Mouse (Mus musculus) frontal cortex, postnatal 25 days (tissue): ENCODE data around the gene Tspear.

ENCODE experiments used
- DNase-seq, 2 experiments: peaks; one replicate each; pipeline ENCODE4 v3.0.0; 2022; ENCODE audit warnings: low spot score in 2 of 2

Gene Tspear

DNA sequence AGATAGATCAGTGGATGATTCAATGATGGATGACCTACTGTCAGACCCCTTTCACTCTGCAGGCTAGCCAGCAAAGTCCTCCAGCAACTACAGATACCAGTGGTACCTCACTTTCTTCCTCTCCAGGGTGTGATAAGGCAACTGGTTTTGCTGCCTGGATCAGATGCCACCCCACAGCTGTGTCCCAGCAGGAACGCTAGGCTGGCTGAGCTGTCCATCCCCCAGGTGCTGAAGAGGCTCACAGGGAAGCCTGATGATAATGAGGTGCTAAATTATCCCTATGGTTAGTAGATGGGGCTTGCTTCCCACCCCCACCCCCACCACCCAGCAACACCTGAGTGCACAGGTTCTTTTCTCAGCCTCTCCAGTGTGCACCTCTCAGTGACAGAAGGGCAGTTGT is 181.2 kb downstream of the Tspear start:
- DNase-seq, result no peak

GRCm38 (mm10) chr10:77869651-77870050 is 183.3 kb downstream of the Tspear start:
- no peak for DNase-seq

DNA sequence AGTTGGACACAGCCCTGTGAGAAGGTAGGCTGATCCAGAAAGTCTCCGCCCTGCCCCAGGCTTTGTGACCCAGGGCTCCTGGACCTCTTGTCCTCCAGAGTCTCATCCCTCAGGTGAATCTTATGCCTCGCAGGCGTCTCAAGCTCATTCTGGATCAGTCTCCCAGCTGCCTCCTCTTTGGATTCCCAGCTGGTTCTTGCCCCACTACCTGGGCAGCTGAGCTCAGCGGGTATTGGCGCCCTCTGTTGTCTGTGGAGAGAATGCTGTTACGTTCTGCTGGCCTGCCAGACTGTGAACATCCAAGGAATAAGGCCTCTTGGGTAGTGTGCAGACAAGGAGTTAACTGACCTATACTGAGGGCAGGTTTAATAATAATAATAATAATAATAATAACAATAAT is 192.6 kb downstream of the Tspear start:
- peak in 1 of 2 experiments; percentile 39 for DNase-seq

DNA sequence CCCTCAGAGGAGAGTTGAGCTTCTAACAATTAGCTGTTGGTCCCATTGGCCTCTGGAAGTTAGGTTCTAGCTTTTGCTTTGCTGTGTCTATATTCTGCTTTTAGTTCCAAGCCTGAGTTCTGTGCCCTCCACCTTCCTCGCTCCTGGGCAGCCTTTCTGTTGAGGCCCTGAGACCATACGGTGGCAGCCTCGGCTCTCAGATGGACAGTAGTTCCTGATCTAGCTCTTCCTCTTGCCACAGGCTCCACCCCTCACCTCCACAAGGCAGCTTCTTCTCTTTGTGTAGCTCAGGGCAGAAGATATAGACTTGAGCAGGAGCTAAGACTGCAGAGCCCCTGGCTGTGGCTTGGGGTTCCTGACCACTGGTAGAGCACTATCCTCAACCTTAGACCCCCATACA is 193.9 kb downstream of the Tspear start:
- no peak for DNase-seq

- DNase-seq, result no peak
Observed at GRCm38 (mm10) chr10:77882553-77882952, 196.2 kb downstream of the Tspear start.

DNA sequence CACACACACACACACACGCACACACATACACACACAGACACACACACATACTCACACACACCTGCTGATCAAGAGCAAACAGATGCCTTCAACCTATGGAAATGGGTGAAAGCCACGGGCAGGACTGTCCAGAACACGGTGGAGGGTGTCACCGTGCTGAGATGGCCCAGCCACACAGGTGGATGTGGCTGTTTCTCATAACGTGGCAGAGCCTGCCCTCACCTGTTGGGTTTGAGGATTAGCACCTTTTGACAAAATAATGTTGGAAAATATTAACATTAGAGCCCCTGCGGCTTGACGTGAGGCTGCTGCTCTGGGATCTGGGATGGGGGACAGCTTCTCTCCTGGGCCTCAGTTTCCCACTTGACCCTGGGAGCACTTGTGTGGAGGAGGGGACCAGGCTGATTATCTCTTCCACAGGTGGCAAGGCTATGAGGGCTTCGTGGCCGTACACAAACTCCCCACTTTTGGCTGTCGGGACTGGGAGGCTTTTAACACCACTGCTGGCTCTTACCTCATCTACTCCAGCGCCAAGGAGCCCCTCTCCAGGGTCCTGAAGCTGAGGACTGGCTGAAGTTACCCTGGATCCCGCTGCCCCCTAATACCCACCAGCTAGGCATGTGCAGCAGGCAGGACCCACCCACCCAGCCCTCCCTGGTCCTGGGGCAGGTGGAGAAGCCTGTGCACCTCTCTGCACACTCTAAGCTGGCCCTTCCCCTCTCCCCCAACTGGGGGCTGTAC is 199.8 kb downstream of the Tspear start:
- DNase-seq, result no peak

DNA sequence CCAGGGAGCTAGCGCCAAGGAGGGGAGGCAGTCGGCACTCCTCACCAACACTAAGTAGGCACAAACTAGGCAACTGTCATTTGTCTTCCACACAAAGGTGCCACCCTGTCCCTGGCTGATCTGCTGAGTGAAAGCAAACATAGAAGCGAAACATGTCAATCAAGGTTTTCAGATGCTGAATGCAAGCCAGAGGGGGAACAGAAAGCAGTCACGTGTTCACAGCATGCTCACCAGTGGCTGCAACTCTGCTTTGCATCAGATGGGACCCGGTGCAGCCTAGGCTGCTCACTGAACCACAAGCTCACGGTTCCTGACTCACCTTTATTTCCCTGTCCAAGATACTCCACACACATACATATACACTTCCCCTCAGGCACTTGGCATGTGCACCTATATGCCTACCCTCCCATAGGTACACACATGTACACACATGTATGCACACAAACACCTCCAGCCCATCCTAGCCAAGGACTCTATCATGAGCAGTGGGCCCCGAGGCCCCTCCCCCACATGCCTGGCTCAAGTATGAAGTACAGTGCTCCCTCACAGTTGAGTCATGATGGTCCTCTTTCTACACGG is 204.7 kb downstream of the Tspear start:
- no peak for DNase-seq

GRCm38 (mm10) chr10:77895562-77895961 is 209.2 kb downstream of the Tspear start:
- DNase-seq, result no peak

DNA sequence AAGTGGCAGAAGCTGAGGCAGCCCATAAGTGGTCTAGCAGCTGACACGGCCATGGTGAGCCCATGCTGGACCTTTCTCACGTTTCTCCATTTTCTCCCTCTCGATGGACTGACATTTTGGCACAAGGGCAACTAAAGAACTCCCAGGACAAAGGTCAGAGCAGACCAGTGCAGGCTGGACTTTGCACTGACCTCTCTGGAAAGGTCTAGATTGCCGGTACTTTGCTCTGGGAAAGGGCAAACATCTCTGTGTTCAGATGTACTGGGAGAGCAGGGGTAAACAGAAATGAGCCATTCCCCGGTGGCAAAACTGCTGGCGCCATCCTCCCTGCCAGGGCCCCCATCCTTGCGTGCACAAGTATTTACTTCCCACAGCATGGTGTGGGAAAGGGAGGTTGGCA is 213.8 kb downstream of the Tspear start:
- DNase-seq, result no peak

DNA sequence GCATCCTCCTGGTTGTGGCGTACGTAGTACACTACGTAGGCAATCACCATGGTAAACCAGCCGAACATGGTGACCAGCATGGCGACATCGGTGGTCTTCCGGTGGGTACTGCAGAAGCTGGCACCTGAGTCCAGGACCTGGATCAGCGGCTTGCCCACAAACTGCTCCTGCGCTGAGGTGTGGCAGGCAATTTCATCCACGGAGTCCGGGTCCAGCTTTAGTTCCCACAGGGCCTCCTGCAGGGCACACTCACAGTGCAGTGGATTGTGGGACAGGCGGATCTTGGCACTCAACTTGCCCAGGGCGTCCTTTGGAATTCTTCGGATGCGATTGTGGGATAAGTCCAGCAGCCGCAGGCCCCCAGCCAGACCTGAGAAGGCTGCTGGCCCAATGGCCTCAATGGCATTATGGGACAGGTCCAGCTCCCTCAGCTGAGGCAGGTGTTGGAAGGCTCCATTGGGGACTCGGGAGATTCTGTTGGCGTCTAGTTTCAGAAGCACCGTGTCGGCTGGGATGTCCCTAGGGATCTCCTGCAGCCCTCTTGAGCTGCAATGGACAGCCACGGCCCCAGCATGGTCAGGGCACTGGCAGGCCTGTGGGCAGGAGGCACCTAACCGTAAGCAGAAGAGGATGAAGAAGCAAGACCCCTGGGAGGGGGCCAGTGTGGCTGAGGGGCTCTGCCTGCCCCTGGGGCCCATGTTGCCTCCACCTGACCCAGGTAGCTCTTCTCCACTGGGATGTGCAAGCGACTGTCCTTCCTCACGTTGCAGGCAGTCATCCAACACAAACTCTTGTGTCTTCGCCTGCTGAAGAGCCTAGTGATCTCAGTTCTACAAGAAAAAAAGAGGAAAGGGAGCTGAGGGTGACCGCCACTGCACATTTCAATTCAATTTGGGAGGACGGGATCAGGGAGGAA is 214.8 kb downstream of the Tspear start:
- DNase-seq, result no peak

DNA sequence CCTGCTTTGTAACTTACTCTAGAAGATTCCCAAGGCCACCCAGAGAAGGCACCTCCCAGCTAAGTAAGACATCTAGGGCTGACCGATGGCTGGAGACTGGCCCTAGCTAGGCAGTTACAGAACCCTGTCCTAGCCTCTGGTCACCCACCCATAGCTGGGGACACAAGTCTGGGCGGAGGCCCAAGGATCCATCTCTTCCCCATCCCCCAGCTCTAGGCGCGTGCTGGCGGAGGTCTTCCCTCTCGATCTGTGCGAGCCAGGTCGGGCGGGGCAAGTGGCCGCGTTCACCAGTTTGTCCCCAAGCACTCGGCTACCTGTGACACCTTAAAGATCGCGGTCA is 215.5 kb downstream of the Tspear start:
- no peak for DNase-seq

DNA sequence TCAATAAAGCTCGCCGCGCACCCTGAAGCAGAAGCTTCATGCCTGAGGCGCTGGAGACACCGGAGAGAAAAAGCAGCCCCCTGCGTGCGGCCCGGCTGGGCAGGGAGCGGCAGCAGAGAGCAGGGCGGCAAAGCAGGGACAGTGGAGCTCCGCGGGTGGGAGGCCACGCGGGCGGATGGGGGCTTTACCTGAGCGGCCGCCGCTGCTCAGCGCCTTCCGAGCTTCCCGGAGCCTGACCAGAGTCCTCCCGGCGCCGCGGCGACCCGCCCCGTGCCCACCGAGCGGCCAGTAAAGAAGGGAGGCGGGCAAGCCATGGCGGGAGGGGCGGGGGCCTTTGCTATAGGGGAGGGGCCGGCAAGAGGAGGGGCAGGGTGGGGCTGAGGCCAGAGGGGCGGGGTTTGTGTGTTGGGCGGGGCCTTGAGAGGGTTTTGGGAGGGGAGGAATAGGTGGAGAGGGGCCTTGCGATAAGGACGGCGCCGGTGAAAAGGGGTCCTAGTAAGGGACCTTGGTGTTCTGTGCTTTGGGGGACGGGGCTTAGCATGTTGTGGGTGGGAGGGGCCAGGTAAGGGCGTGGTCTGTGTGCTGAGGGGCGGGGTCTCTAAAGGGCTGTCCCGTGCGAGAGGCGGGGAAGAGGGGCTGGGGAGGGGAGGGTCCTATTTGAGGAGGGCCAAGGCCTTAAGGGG is 216.0 kb downstream of the Tspear start, which contains the start of gene Lrrc3:
Lrrc3 (minus strand) TSS at position 326 of the 683 bp plus-strand sequence.
- peak; percentile 37 to 38 for DNase-seq

- DNase-seq, result peak; percentile 48 to 49
Observed at GRCm38 (mm10) chr10:77902894-77903715, 216.7 kb downstream of the Tspear start.

GRCm38 (mm10) chr10:77912605-77913004 is 226.2 kb downstream of the Tspear start:
- no peak for DNase-seq

GRCm38 (mm10) chr10:77913292-77913691 is 226.9 kb downstream of the Tspear start:
- DNase-seq, result no peak

- peak; percentile 43 to 45 for DNase-seq
Observed at GRCm38 (mm10) chr10:77916636-77917335, 230.4 kb downstream of the Tspear start.

DNA sequence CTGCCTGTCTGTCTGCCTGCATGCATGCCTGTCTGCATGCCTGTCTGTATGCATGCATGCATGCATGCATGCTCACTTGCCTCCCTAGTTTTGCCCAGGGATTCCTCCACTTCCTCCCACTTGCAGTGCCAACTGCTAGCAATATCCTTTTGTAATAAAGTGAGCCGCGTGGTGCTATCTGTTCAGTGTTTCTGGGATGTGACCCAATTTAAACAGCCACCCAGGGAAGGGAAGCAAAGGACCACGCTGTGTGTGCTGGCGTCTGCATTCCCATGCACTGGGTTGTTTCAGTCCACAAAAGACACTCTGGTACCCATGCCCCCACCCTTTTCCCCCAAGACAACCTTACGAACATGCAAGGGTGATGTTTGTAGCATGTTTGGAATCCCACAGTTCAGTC is 234.6 kb downstream of the Tspear start:
- DNase-seq, result no peak

GRCm38 (mm10) chr10:77922681-77923080 is 236.3 kb downstream of the Tspear start:
- DNase-seq, result no peak

DNA sequence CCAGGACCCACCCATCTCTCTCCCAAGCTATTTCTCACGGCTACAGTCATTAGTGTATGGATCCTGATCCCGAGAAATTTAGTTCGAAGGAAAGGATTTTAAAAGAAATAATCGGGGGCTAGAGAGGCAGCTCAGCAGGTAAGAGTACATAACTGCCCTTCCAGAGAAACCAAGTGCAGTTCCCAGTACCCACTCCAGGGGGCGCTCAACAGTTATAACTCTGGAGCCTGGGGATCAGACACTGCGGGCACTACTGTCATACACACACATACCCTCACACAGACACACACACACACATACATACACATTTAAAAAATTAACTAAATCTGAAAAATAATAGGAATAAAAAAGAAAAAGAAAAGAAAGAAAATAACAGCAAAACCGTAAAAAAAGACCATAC is 239.8 kb downstream of the Tspear start:
- DNase-seq, result peak; percentile 37 to 47

DNA sequence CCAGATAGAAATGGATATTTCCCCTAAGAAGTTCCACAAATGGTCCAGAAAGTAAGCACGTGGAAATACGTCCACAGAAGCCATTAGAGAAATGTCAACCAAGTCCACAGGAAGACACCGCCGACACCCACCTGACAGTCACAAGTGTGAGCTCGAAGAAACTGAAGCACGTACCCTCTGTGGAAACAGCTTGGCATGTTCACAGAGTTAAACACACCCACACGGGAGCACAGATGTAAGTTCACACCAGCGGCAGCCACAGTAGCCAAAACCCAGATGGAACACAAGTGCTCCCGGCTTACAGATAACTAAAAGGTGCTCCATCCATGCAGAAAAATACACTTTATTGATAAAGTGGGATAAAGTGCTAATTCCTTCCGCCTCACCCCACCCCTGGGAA is 241.0 kb downstream of the Tspear start:
- no peak for DNase-seq
